Mouse (Mus musculus): ENCODE data around the gene Rab3gap1.
"Not testable (repeated sequence)": the region's sequence is repeated elsewhere in the genome, so short reads cannot be mapped to it uniquely, and the experiment has no call there.

Gene Rab3gap1

DNA sequence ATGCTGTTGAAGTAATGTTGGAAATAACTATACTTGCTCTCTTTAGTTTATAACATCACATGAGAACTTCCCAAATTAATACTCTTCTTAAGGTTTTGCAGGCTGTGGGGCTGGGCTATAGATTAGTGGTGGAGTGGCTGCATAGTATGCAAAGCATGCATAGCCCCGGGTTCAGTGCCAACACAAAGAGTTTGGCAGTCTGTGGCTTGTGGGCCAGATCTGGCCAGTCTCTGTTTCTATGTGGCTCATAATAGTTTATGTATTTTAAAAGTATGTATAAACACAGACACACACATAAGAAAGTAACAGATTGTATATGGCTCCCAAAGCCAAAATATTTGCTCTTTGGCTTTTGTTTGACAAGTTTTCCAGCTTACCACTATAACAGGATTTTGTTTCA, 47.2 kb downstream of the Rab3gap1 start:
- DNase-seq (ENCODE audit: low spot score) = no peak

DNA sequence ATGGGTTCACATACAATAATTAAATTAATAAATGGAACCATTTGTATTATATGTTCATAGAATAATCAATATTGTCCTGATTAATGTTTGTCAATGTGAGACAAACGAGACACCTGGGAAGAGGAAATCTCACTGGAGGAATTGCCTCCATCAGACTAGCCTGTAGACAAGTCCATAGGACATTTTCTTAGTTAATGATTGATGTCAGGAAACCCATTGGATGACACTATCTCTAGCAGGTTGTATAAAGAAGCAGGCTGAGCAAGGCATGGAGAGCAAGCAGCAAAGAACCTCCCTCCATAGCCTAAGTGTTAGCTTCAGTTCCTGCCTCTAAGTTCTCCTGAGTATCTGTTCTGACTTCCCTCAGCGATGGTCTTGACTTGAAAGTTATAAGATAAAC, 64.8 kb downstream of the Rab3gap1 start:
- DNase-seq (ENCODE audit: low spot score) = no peak

DNA sequence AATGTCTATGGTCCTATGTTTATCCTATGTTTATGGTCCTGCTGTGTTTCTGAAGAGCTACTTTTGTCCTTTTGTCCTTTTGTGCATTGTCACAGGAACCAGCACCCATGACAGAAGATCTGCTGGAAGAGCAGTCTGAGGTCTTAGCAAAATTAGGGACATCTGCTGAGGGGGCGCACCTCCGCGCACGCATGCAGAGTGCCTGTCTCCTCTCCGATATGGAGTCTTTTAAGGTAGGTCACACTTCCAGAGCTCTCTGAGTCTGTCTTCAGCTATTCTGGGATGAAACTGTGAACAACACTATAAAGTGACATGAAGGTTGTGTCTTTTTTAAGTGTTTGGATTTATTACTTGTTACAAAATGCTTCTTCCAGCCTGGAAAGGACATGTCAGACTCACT, 65.7 kb downstream of the Rab3gap1 start:
- DNase-seq (ENCODE audit: low spot score) = no peak

DNA sequence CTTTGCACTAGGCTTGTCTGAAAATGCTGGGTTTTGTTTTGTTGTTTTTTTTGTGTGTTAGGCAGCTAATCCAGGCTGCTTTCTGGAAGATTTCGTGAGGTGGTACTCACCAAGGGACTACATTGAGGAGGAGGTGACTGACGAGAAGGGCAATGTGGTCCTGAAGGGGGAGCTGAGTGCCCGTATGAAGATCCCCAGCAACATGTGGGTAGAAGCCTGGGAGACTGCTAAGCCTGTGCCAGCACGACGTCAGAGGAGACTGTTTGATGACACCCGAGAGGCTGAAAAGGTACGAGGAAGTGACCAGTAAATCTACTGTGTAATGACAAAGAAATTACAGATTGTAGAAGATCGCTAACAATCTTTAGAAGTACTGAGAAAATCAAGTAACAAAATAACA, 68.7 kb downstream of the Rab3gap1 start:
- no peak for DNase-seq (ENCODE audit: low spot score)

DNA sequence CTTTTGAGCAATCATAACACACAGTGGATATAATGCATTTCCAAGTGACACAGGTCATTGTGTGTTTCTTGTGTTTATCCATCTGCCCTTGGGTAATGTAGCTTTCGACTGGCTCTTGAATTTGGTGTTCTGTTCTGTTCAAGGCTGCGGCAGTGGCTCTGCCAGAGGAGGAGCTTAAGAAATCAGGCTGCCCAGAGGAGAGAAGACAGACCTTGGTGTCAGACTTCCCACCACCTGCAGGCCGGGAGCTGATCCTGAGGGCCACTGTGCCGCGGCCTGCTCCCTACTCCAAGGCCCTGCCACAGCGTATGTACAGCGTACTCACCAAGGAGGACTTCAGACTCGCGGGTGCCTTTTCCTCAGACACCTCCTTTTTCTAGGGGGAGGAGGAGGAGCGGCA, 73.7 kb downstream of the Rab3gap1 start:
- DNase-seq (ENCODE audit: low spot score) = no peak

DNA sequence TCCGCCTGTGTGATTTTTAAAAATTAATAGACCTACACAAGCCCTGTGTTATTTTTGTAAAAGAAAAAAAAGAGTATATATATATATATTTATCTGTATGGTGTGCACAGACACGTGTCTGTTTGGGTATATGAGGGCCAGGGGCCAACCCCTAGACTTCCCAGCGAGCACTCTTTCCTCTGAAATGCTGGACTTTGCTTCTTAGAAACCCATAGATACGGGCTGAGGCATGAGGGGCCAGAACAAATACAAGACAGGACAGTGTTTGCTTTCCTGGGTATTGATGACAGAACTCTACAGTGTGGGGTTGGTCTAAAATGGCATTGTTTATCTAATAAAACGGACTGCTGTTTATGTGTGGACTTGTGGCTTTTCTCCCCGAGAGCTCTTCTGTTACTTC, 74.9 kb downstream of the Rab3gap1 start:
- DNase-seq (ENCODE audit: low spot score) = no peak

DNA sequence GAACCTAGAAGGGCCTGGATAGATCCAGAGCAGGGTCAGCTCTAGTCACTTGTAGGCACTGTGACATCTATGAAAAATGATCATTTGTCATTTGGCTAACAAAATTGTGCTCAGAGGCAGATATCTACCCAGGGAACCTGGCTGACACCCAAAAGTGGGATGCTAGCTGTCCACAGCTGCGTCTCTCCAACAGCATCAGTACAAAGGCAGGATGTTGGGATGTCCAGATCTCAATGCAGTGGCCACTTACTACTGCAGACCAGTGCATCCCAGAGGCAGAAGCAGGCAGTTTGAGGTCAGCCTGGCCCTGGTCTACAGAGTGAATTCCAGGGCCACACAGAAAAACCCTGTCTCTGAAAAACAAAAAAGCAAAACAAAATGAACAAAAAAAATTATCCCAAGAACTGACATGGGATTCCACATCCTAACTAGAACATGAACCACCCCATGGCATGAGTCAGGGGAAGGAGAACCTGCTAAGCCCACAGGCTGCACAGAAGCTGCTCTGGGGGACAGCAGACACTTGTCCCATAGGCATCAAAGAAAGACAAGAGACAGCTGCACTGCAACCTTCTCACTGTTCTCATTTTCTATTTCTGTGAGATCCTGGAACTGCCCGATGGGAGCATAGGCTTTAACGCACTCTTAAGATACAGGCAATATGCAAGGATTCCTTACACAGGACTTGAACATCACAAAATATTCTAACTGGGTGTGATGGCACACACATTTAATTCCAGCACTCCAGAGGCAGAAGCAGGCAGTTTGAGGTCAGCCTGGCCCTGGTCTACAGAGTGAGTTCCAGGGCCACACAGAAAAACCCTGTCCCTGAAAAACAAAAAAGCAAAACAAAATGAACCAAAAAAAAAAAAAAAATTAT, 77.4 kb downstream of the Rab3gap1 start:
- no peak for DNase-seq (ENCODE audit: low spot score)

DNA sequence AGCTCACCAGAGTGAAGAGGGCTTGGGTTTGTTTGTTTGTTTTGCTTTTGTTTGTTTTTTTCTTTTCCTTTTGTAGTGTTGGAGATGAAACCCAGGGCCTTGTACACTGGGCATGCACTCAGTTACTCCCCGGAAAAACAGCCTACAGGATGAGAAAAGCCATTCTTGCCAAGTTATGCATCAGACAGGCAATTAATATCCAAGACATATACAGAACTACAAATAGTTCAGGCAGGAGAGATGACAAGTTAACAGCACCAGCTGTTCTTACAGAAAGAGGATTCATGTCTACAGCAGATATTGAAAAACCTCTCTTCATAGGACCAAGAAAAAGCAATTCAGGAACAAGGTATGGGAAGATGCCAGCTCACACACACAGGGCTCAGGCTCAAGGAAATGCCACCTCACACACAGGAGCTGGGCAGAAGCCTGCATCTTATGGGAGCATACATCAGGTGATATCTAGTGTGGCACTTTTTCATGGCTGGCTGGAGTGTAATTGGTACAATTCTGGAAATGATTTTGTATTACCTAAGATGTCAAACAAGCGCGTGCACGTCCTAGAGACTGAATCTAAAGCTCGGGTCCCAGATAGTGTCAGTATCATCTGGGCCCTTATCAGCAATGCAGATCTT, 78.2 kb downstream of the Rab3gap1 start:
- no peak for DNase-seq (ENCODE audit: low spot score)

DNA sequence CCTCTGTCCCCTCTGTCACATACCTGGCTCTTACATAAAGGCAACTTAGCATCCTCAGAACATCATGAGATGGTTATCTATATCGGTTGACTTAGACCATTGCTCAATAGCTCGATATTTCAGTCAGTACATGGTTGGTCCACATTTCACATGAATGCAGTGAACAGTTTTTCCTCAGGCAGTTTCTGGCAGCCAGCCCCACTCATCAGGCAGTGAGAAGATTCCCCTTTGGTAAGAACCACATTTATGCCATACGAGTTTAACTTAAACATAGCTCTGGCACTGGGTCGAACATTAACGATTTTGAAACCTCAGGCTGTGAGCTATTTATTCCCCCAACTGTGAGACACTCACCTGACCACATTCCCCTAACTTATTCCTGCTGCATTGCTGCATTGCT, 80.2 kb downstream of the Rab3gap1 start:
- DNase-seq (ENCODE audit: low spot score) = no peak

DNA sequence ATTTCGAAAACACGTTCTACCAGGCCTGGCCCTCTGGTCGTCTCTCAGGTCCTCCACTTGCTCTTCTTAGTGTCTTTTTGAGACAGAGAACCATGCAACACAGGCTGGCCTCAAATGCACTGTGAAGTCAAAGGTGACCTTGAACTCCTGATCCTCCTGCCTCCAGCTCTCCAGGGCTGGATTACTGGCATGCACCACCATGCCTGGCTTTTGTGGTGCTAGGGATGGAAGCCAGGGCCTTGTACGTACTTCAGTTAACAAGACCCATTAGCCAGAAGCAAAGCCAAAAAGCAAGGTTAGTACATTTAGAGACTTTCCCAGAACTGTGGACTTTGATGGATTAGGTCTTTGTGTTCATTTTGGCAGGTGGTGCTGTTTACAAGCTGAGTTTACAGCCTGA, 83.7 kb downstream of the Rab3gap1 start:
- DNase-seq (ENCODE audit: low spot score) = no peak

DNA sequence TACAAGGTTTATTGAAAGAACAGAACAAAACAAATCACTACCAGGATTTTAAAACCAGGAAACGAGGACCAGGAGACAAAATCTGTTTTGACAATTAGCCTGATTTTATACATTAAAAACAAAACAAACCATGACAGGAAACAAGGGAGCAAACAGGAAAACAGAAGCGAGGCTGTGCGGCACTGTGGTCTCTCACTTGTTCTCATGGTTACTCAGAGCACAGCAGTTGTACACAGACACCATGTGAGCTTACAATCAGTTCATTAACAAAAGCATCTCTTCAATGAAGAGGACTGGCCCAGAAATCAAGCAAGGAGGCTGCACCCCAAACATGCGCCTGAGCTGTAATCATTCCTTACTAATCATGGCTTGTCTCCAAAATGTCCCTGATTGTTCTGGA, 85.6 kb downstream of the Rab3gap1 start:
- not testable (repeated sequence) for DNase-seq (ENCODE audit: low spot score)

DNA sequence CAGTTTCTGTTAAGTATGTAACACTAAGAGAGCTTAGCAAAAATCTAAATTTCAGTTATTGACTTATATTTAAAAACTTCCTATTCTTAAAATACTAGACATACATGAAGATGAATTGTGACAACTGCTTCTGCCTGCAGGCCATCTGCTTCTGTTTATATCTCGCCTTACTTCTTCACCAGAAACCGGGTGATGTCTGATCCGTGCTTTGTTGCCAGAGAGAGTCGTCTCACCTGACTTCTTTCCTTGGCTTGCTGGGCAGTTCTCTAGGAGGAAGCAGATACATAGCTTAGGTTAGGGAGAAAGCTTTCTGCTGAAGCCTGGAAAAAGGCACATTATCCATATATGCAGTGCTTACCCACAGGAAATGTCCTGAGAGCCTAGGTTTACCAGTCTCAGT, 86.2 kb downstream of the Rab3gap1 start:
- DNase-seq (ENCODE audit: low spot score) = no peak

DNA sequence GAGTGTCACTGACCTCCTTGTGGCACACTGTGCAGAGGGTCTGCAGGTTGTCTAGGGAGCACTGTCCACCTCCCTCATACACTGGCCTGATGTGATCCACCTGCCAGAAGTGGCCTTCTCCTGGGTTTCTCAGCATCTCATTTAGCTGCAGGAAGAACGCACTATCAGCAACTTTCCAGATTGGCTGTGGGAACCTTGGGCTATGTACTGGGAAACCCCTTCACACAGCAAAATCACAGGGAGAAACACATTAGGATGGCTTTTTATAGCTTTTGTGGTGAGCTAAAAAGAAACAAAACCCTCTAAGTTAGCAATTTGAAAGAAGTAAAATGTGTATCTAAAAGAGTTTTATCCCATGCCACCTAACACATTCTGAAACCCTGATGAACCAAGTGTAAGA, 88.0 kb downstream of the Rab3gap1 start:
- no peak for DNase-seq (ENCODE audit: low spot score)

DNA sequence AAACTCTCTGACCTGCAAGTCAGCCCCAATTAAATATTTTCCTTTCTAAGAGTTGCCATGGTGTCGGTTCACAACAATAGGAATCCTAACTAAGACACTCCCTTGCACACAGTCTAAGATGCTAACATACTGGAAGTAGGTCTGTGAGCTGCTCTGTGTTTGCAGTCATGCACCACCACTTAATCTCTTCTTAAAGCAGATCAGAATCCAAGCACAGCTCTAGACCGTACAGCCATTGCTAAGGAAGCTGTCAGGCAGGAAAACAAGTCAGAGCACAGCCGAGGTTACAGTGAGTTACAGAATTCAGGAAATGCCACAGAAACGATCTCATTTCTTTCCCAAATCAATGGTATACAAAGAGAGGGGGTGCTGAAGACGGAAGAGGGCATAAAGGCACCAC, 90.2 kb downstream of the Rab3gap1 start:
- no peak for DNase-seq (ENCODE audit: low spot score)

DNA sequence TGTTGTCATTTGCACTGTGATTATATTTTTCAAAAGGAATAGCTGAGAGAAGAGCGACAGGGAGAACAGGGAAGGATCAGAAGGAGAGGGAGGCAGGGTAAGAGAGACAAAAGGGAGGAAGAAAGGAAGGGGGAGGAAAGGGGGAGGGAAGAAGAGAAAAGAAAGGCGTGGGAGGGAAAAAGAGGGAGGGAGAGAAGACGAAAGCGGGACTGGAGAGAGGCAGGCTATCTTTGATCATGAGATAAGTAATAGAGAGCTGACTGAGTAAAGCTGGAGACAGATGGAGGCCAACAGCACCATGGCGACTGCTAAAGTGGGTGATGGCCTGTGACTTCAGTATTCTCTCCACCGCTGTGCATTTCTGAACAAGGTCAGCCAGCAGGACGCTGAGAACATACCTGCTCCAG, 90.7 kb downstream of the Rab3gap1 start:
- DNase-seq (ENCODE audit: low spot score) = no peak

DNA sequence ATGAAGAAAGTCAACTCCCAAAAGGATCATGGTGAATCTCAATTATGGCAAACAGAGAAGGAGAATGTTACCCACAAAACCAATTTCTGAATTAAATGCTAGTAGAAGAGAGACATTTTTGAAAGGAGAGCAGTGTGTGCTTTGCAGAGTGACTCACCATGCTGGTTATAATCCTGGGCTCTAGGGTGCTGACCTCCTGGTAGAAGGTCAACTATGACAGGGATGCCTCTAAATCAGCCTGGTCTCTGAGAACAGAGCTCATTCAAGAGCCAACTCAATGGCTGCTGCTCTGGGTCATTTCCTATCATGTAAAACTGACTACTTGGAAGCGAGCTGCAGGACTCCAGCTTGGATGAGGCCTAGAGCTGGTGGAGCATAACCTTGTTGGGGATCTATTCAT, 92.6 kb downstream of the Rab3gap1 start:
- no peak for DNase-seq (ENCODE audit: low spot score)

DNA sequence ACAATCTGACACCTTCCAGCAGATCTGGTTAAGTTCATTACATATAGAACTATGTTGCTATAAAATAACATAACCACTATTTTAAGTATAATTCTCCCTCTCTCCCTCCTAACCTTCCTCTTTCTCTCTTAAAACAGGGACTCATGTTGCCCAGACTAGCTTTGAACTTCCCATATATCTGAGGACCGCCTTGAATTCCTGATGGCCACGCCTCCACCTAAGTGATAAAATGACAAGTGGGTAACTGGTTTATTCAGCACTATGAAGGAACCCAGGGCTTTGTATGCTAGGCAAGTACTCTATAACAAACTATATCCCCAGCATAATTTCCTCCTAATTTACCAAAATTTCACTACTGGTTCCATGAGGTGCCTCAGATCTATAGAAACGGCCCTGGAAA, 94.8 kb downstream of the Rab3gap1 start:
- DNase-seq (ENCODE audit: low spot score) = no peak

DNA sequence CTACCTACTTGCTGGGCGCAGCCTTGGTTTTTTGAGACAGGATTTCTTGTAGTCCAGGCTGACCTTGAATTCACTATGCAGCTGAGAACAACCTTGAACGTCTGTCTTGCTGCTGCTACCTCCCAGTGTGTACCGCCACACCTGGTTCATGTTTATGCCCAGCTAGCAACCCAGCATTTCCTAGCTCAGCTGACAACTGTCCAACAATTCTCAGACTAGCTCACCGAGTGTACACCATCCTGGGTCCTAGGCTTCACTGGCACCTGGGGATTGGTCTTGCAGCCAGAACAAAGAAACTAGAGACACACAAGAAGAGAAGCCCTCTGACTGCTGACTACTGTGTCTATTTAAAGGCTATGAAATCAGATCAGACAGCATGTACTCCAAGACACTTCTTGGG, 102.3 kb downstream of the Rab3gap1 start:
- DNase-seq (ENCODE audit: low spot score) = no peak

DNA sequence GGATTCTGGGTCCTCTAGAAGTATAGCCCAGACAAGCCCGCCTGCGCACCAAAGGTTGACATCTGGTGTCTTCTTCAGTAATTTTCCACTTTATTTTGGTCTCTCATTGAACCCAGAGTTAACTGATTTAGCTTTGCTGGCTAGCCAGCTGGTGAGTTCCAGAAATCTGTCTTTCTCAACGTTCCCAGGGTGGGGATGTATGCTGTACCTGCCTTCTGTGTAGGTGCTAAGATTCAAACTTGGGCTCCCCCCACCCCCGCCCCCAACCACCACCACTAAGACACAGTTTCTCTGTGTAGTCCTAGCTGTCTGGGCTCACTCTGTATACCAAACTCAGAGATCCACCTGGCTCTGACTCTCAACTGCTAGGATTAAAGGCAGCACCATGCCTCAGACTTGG, 105.5 kb downstream of the Rab3gap1 start:
- no peak for DNase-seq (ENCODE audit: low spot score)

DNA sequence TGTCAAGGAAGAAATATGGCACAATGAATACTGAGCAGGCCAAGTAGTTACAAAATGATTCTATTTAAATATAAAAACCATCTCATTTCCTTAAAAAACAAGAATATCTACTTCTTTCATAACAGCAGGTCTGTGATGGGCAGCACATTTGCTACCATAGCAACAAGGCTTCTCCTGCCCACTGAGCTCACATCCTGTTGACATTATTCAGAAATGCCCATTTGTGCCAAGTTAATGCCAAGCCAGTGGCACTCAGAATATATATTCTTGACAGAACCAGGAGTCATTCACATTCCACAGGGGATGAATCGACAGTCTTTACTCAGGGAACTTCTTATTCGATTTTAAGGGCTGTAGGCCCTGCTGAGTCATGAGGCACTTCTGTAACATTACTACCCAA, 107.1 kb downstream of the Rab3gap1 start:
- no peak for DNase-seq (ENCODE audit: low spot score)

DNA sequence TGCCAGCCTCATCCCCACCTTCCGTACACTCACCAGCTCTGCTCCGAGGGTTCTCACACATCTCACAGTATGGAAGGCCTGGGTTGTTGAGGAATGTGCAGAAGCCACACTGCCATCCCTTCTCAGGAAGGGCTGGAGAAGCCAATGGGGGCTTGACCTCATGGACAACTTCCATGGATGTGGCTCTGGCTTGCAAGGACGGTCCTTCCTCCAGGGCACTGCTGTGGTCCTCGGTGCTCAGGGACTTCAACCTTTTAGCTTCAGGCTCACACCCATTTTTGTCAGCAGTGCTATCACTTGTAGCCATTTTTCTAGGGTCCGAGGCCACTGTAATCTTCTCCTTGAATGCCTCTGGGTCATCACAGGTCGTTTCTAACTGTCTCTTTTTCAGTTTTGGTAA, 107.5 kb downstream of the Rab3gap1 start:
- DNase-seq (ENCODE audit: low spot score) = no peak

DNA sequence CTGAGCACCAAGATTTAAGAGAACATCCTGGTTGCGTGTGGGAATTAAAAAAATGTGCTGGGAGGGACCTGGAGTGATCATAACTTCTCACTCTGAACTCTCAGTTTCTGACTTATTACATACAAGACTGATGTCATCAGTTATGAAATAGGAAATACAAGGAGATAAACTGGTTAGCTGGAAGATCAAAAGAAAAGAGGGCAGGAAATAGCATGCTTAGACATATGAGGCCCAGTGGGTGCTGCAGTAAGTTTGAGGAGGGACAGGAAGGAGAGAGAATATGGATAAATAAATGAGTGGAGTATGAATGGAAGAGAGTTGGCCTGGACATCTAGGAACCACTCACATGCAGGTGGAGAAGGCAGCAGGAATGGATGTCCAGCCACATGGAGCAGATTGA, 109.6 kb downstream of the Rab3gap1 start:
- no peak for DNase-seq (ENCODE audit: low spot score)

DNA sequence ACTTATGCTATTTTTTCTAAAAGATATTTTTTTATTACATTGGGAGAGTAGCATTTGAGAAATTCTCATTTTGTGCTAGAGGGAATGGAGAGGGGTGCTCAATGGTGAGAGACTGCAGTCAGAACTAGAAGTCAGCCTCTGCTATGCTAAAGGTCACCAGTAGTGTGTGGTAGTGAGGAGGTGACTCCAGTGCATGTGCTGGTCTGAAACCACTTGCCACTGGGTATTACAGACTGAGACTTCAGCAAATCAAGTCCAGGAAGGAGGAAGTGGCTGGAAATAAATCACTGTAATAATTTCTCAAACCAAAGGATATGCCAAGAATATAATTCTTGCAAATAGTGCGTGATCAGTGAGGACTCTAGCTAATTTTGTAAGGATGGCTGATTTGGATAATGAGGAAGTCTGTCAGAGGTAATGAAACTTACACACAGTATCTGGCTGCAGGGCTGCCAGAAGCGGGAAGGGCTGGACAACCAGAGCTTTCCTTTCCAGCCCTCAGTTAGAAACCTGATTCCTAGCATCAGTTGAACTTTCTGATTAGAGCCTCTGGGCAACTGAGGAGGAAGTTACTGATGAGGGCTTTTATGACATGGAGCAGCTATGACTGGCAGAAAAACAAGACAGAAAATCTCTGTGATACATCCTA, 112.5 kb downstream of the Rab3gap1 start:
- DNase-seq (ENCODE audit: low spot score) = no peak

All from layer of hippocampus, adult 9-10 months (tissue).